8 mouse cellular contexts compared by ENCODE assay signal in genomic region chr11:119040600-119041324, GRCm38 (mm10). TPM values are rescaled to one million over a fixed set of nuclear protein-coding genes. Genes with fewer than 3 reads are reported as not detected.
DNase-seq lines count a peak whose midpoint lies in the region; ATAC-seq and TF ChIP-seq lines count a peak whose summit lies in the region.

Gene Cbx8, minus strand, starts transcription at chr11:119040969.

- no peak for TF ChIP-seq CTCF in gastrocnemius, adult 2 months (IDR thresholded peaks at IDR 0.05)

- H3K27me3 ChIP-seq in megakaryocyte, embryonic 14.5 days (replicated peaks), result peaks cover 85% of the 10 kb centered on the region

- peak; percentile 100 for DNase-seq in ZHBTc4 (ENCODE audit: low read depth, low spot score)
- DNase-seq in gastrocnemius, adult 2 months, result peak; percentile 100
- DNase-seq in hindlimb bud, embryonic 11.5 days (ENCODE audit: extremely low spot score, low read depth, low spot score), result peak; percentile 96
- peak; percentile 96 to 100 for DNase-seq in left cerebral cortex, adult 8-10 months (ENCODE audit: low spot score in 2 of 2)
- peak; percentile 100 for DNase-seq in right cerebral cortex, postnatal 10 days (ENCODE audit: low spot score in 2 of 2)
- peak; percentile 98 for DNase-seq in urinary bladder, postnatal 25 days (ENCODE audit: low spot score)

- H3K36me3 ChIP-seq in megakaryocyte, embryonic 14.5 days (replicated peaks; ENCODE audit: low read length), result peaks cover 10% of the 10 kb centered on the region

- peak within 1 kb of the TSS; percentile 95 for H3K27ac ChIP-seq in gastrocnemius, adult 2 months

- peaks cover 68% of the 10 kb centered on the region for H3K4me1 ChIP-seq in megakaryocyte, embryonic 14.5 days

- intact Hi-C loops in gastrocnemius, adult 2 months (cut with DNase I), result loop anchor here (5.0 kb wide), 2 partner anchors 47 to 87 kb away; partner anchors contain the start of gene Cbx4

- no peaks in the 10 kb centered on the region for H3K9me3 ChIP-seq in megakaryocyte, embryonic 14.5 days

- peak; percentile 88 for ATAC-seq in common myeloid progenitor, adult 5-6 weeks (replicated peaks; ENCODE audit: low read depth, poor library complexity, severe bottlenecking)

- H3K4me3 ChIP-seq in gastrocnemius, adult 2 months, result peak within 1 kb of the TSS; percentile 88
- peak within 1 kb of the TSS; percentile 97 for H3K4me3 ChIP-seq in megakaryocyte, embryonic 14.5 days (replicated peaks)

RNA-seq across cellular contexts. Expression of gene Cbx8, which starts in this region (rescaled TPM):
- total RNA-seq in common myeloid progenitor, adult 5-6 weeks (2017), result 1.4 and 2.5 TPM in 2 replicates
- total RNA-seq in gastrocnemius, adult 2 months (2021), result 1 to 10 TPM; 1.5 to 1.6 TPM
- total RNA-seq in left cerebral cortex, adult 8-10 months (2022), result 10 to 100 TPM in 2 of 4 experiments, 1 to 10 TPM in 2; 7.1 to 16.7 (median 11.1) TPM
- 2.7 and 7.4 TPM in 2 replicates for polyA plus RNA-seq in megakaryocyte, embryonic 14.5 days (2012; ENCODE audit: insufficient read depth, low replicate concordance)

Comparison
In these comparisons a context has a peak if more than half of its experiments do, and no peak if none do; other contexts are left out.
1. Peak in every context shown above with its lines: DNase-seq, ATAC-seq, H3K4me3 ChIP-seq and H3K27ac ChIP-seq.